Mouse (Mus musculus) inflammation-experienced regulatory T-cells, adult 16 weeks (primary cell): Measurements from ENCODE around the gene Olfr287. TPM values are rescaled to one million over a fixed set of nuclear protein-coding genes. Genes with fewer than 3 reads are reported as not detected.

Experiments used
- polyA plus RNA-seq: library from polyadenylated mRNA; unstranded; fragments of 100-300 nt; shearing (Covaris generic); gene quantifications from one replicate; pipeline ENCODE4 v1.2.1, GENCODE M21; 2017

Gene Olfr287
- not detected for polyA plus RNA-seq

DNA sequence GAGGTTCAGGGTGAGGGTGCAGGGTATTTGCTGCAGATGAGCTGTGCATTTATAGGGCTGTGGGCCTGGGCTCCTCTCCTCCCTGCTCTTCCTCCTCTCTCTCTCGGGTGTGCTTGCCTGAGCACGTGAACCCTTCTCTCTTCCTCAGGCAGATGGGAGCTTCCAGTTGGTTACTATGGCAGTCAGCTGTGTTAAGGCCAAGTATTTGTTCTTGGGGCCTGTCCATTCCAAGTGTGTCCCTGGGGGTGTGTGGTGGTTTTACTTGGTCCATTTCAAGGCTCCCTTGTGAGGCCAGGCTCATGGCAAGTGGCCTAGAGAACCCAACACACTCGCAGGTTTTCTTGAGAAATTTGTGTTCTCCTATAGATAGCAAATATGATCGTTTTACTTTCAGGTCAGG, at the start of gene Olfr287, which contains the start of gene Gm44579:
Olfr287 (minus strand) TSS at position 180 of the 400 bp plus-strand sequence.
Gm44579 (minus strand) TSS at position 101 of the 400 bp plus-strand sequence.

DNA sequence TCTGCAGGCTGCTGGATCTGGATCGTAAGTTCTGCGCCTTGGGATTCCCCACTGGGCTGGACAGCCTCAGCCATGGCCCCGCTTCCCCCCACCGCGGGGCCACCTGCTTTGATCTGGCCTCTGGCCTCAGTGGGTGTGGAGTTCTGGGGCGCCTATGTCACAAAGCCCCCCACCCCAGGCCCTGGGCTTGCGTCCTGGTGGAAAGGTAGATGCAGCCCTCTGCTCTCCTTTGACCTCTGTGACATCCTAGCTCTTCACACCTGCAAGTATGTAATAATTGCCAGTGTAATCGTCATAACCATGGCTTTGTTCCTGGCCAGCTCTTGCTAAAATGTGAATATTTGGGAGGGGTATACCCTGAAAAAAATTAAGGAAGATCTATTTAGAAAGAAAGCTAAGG, 36.3 kb upstream of the Olfr287 start, which contains the start of gene H1fnt:
H1fnt (minus strand) TSS at position 101 of the 400 bp plus-strand sequence.

GRCm38 (mm10) chr15:98234350-98234749, 13.5 kb upstream of the Olfr287 start, which contains the start of gene Olfr286:
Gene Olfr286 (minus strand): TSS chr15:98234450.

GRCm38 (mm10) chr15:98195442-98195841, 25.4 kb downstream of the Olfr287 start, which contains the start of gene Olfr288:
Gene Olfr288 (minus strand): TSS chr15:98195542.

DNA sequence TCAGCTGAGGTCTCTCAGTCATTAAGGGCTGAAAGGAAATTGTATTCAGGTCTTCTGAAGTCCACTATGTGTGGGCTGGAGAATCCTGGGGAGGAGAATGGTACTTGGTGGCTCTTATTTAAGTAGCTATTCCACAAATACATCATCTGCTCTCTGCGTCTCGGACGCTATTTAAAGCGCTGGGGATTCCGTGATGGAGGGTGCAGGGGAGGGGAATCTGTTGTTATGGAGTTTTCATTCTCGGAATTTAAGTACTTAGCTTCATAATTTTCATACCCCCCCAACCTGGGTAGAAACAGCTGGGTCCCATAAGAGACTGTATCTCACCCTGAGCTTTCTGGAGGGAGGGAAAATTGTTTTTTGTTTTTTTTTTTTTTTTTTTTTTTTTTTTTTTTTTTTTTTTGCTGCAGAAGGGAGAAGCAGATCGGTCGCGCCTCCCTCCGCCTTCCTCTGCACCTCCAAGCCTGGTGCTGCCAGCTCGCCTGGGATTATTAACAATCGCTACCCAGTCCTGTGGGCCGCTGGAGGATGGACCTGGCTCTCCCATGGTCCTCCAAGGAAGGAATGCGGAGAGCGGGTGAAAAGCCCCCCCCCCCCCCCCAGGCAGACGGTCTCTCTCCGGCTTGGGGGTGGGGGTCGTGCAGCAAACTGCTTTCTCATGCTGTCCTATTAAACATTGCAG, 53.8 kb downstream of the Olfr287 start, which contains the start of gene Ccdc184:
Ccdc184 (plus strand) TSS at position 196 of the 682 bp plus-strand sequence.

GRCm38 (mm10) chr15:98165525-98165924, 55.3 kb downstream of the Olfr287 start, which contains the start of gene Asb8:
Gene Asb8 (minus strand): TSS chr15:98165625.

Other genes starting within 250 kb of the Olfr287 start
- not detected for gene Col2a1, start 216.4 kb downstream of the Olfr287 start, polyA plus RNA-seq
- 14.7 TPM for gene Pfkm, start 128.5 kb downstream of the Olfr287 start, polyA plus RNA-seq
- gene Senp1, start 127.3 kb downstream of the Olfr287 start, polyA plus RNA-seq = 64.3 TPM
- 51.2 TPM for gene Asb8, start 55.4 kb downstream of the Olfr287 start, polyA plus RNA-seq
- gene Ccdc184, start 53.9 kb downstream of the Olfr287 start, polyA plus RNA-seq = 0.45 TPM
- not detected for gene Olfr288, start 25.5 kb downstream of the Olfr287 start, polyA plus RNA-seq
- gene Gm44579, start 79 bp downstream of the Olfr287 start, polyA plus RNA-seq = not detected
- not detected for gene Olfr286, start 13.4 kb upstream of the Olfr287 start, polyA plus RNA-seq
- not detected for gene H1fnt, start 36.2 kb upstream of the Olfr287 start, polyA plus RNA-seq
- not detected for gene Zfp641, start 75.1 kb upstream of the Olfr287 start, polyA plus RNA-seq
- not detected for gene Olfr285, start 96.3 kb upstream of the Olfr287 start, polyA plus RNA-seq
- not detected for gene Olfr284, start 119.9 kb upstream of the Olfr287 start, polyA plus RNA-seq
- not detected for gene Olfr283, start 159.9 kb upstream of the Olfr287 start, polyA plus RNA-seq
- gene Olfr282, start 210.2 kb upstream of the Olfr287 start, polyA plus RNA-seq = not detected
- gene Olfr281, start 231.5 kb upstream of the Olfr287 start, polyA plus RNA-seq = not detected
- not detected for gene OR5BS1P, start 248.8 kb upstream of the Olfr287 start, polyA plus RNA-seq